Mouse (Mus musculus) limb, embryonic 11.5 days (tissue): ENCODE data around the gene Acp7. TPM values are rescaled to one million over a fixed set of nuclear protein-coding genes. Genes with fewer than 3 reads are reported as not detected.
"Not testable (repeated sequence)": the region's sequence is repeated elsewhere in the genome, so short reads cannot be mapped to it uniquely, and the experiment has no call there.

ENCODE experiments used
- ATAC-seq: fragments of 200-750 bp; cut with Nextera tagmentation; 2 replicates; pipeline ENCODE4 v1.8.0; 2017; ENCODE audit warnings: low read depth; ENCODE audit not compliant: insufficient number of reproducible peaks, low FRiP score, low TSS enrichment
- DNase-seq: peaks from one replicate; pipeline ENCODE4 v3.0.0-alpha.2; 2015; ENCODE audit warnings: low spot score
- H3K27ac ChIP-seq: fragments of 300-500 bp; sonication (generic); replicated peaks from 2 replicates; pipeline ENCODE4 v1.5.1; 2014; ENCODE audit warnings: low read depth, mild to moderate bottlenecking, low read length
- H3K27me3 ChIP-seq: fragments of 300-500 bp; sonication (generic); 2 replicates; pipeline ENCODE4 v1.6.1; 2014; ENCODE audit warnings: mild to moderate bottlenecking, low read length, mixed read lengths; ENCODE audit not compliant: control insufficient read depth, insufficient read depth
- H3K36me3 ChIP-seq: fragments of 300-500 bp; sonication (generic); 2 replicates; pipeline ENCODE4 v1.6.1; 2014; ENCODE audit warnings: mild to moderate bottlenecking, low read length, moderate library complexity, mixed read lengths; ENCODE audit not compliant: control insufficient read depth, insufficient read depth
- H3K4me1 ChIP-seq: fragments of 300-500 bp; sonication (generic); 2 replicates; pipeline ENCODE4 v1.6.1; 2014; ENCODE audit warnings: low read length, mixed read lengths; ENCODE audit not compliant: control insufficient read depth, insufficient read depth
- H3K4me2 ChIP-seq: fragments of 300-500 bp; sonication (generic); 2 replicates; pipeline ENCODE4 v1.6.1; 2014; ENCODE audit warnings: low read depth, mild to moderate bottlenecking, moderate library complexity; ENCODE audit not compliant: severe bottlenecking
- H3K4me3 ChIP-seq: fragments of 300-500 bp; sonication (generic); 2 replicates; pipeline ENCODE4 v1.5.1; 2014; ENCODE audit warnings: low read depth, low read length
- H3K9ac ChIP-seq: fragments of 300-500 bp; sonication (generic); 2 replicates; pipeline ENCODE4 v1.6.1; 2014; ENCODE audit warnings: mild to moderate bottlenecking, low read length
- H3K9me3 ChIP-seq: fragments of 300-500 bp; sonication (generic); 2 replicates; pipeline ENCODE4 v1.6.1; 2016; ENCODE audit warnings: low read length; ENCODE audit not compliant: control insufficient read depth
- WGBS: fragments of 180-500 bp; shearing (Covaris S2); extraction: QIAGEN DNeasy Blood & Tissue Kit; methylation state at CpG from one replicate; pipeline ENCODE4 v1.1.7; 2014; 5-methylcytosine and 5-hydroxymethylcytosine counted together
- polyA plus RNA-seq: library from polyadenylated mRNA; unstranded; fragments of >200 nt; fragmentation: Nextera tagmentation; extraction: Ambion mirVana; gene quantifications from 2 replicates; pipeline ENCODE4 v1.2.1, GENCODE M21; 2014

Gene Acp7
- polyA plus RNA-seq: not detected in 2 replicates

GRCm38 (mm10) chr7:28631073-28631472 is at the start of gene Acp7:
Gene Acp7 (minus strand): TSS chr7:28631332.
- H3K4me2 ChIP-seq: peak within 1 kb of the TSS; percentile 3
- WGBS: 30% methylated on average over 10 of the region's 10 CpGs
- no peaks in the 10 kb centered on the region for H3K9me3 ChIP-seq
- DNase-seq (no peak), ATAC-seq (no peak)
- H3K4me1 ChIP-seq: 0 out of 2 replicates have a peak, but pooled peaks cover 3% of the 10 kb centered on the region
- no peak within 1 kb of the TSS for H3K9ac ChIP-seq
- no peak within 1 kb of the TSS for H3K27ac ChIP-seq
- no peak within 1 kb of the TSS; the same call in 1 of the 2 replicates for H3K4me3 ChIP-seq
- no peaks in the 10 kb centered on the region for H3K36me3 ChIP-seq
- H3K27me3 ChIP-seq: peaks cover 33% of the 10 kb centered on the region

DNA sequence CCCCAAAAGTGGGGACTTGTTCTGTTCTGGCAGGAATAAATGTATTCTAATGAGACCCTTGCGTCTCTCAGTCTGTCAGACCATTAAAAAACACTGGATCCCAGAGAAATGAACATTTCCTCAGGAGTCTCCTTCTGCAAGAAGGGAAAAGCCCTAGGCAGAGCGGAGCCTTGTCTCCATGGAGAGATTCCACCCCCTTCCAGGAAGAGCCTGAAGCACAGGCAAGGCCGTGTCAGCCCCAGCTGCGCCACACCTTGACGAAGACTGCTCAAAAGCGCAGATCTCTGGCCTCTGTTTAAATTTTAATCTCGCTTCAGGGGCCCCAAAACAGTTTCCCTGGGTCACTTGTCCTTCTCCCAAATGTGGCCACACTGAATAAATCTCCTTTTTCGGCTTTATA is 46.5 kb upstream of the Acp7 start:
- no peak for ATAC-seq
- 91% methylated on average over 8 of the region's 8 CpGs for WGBS

DNA sequence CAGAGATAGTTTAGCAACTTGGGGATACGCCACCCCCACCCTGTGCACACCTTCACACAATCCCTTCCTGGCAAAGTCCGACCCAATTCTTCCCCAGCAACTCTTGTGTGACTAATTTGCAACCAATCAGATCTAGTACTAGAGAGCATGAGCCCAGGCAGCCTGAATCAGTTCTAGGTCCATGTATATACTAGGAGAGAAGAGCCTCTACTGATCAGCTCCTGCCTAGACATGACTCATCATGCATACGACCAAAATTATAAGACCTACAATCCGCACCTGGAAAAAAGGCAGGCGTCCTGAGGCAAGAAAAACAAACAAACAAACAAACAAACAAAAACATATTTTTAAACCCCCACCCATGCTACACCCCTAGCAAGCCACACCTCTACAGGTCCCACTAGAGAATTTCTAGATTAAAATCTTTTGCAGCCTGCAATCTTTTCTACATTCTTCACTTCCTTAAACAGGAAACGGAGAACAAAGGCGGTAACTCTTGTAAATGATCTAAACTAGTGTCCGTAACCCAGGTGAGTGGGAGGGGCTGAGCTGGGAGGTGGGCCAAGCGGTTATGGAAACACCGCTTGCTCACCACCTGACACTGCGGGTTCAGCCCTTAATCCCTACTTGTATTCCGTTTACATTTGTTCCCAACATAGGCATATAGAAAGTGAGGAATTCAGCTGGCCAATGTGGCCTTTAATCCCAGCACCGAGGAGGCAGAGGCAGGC is 45.8 kb upstream of the Acp7 start:
- ATAC-seq: no peak
- no peak overlapping the region for H3K27ac ChIP-seq

More for the DNA sequence above, 46.5 kb upstream of the Acp7 start:
- Histone ChIP-seq H3K27ac (no peak overlapping the region), H3K4me3 (no peak overlapping the region), H3K4me2 (no peak overlapping the region), H3K9me3 (no peaks in the 10 kb centered on the region), H3K27me3 (no peaks in the 10 kb centered on the region), H3K36me3 (no peaks in the 10 kb centered on the region), H3K4me1 (no peaks in the 10 kb centered on the region), H3K9ac (no peak overlapping the region)
- no peak for DNase-seq

GRCm38 (mm10) chr7:28675746-28676145 is 44.6 kb upstream of the Acp7 start:
- Histone ChIP-seq H3K4me1 (no peaks in the 10 kb centered on the region), H3K27ac (no peak overlapping the region), H3K4me2 (no peak overlapping the region), H3K27me3 (no peaks in the 10 kb centered on the region), H3K4me3 (no peak overlapping the region), H3K36me3 (no peaks in the 10 kb centered on the region), H3K9me3 (no peaks in the 10 kb centered on the region), H3K9ac (no peak overlapping the region)
- DNase-seq (peak; percentile 29), ATAC-seq (no peak)
- WGBS: 38% methylated on average over 11 of the region's 11 CpGs

More for the DNA sequence above, 45.8 kb upstream of the Acp7 start:
- H3K27me3 ChIP-seq: no peaks in the 10 kb centered on the region
- no peaks in the 10 kb centered on the region for H3K4me1 ChIP-seq
- WGBS: 84% methylated on average over 13 of the region's 13 CpGs
- no peak for DNase-seq
- no peak overlapping the region for H3K4me3 ChIP-seq
- no peak overlapping the region for H3K4me2 ChIP-seq
- no peaks in the 10 kb centered on the region for H3K36me3 ChIP-seq
- H3K9me3 ChIP-seq: no peaks in the 10 kb centered on the region
- no peak overlapping the region for H3K9ac ChIP-seq

GRCm38 (mm10) chr7:28674994-28675393 is 43.9 kb upstream of the Acp7 start:
- Histone ChIP-seq H3K4me1 (no peaks in the 10 kb centered on the region), H3K4me3 (no peak overlapping the region), H3K4me2 (no peak overlapping the region), H3K9me3 (no peaks in the 10 kb centered on the region), H3K9ac (no peak overlapping the region), H3K36me3 (no peaks in the 10 kb centered on the region), H3K27ac (no peak overlapping the region), H3K27me3 (no peaks in the 10 kb centered on the region)
- ATAC-seq (no peak), DNase-seq (no peak)
- 70% methylated on average over 9 of the region's 9 CpGs for WGBS

DNA sequence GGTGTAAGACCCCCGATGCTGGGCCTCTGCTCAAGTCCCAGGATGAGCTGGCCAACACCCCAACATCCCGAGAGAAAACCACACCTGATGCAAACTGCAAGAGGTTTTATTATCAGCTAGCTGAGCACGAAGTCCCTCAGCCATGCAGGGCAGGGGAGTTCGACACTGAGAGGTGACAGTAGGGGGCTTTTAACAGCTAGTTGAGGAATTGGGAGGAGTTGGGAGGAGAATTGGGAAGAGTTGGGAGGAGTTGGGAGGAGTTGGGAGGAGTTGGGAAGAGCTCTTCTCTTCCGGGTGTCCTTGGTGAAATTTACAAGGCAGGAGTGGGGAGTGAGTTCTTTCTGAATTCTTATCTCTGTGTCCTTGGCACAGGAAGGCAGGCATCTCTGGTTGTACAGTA is 41.7 kb upstream of the Acp7 start:
- not testable (repeated sequence) for H3K27ac ChIP-seq, H3K4me1 ChIP-seq, H3K36me3 ChIP-seq, H3K4me3 ChIP-seq, H3K9me3 ChIP-seq, ATAC-seq, H3K4me2 ChIP-seq, H3K9ac ChIP-seq, DNase-seq, H3K27me3 ChIP-seq
- 68% methylated on average over 5 of the region's 5 CpGs for WGBS

DNA sequence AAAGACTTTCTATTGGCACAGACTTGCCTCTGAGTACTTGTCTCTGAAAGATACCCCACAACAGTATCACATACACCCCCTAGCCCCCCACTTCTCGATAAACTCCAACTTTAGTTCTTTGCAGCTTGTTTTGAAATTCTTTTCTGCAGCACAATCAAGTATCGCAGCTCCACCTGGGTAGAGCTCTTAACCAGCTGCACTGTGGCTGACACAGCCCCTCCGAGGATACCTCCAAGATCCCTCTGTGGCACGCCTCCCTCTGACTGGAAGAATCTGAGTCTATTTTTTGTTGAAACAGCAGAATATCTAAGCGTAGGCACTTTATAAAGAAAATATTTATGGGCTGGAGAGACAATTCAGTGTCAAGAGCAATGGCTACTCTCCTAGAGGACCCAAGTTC is 41.1 kb upstream of the Acp7 start:
- Histone ChIP-seq H3K4me3 (no peak overlapping the region), H3K27ac (no peak overlapping the region), H3K4me1 (no peaks in the 10 kb centered on the region), H3K9me3 (no peaks in the 10 kb centered on the region), H3K4me2 (no peak overlapping the region), H3K27me3 (no peaks in the 10 kb centered on the region), H3K9ac (no peak overlapping the region), H3K36me3 (no peaks in the 10 kb centered on the region)
- no peak for DNase-seq
- ATAC-seq: no peak
- WGBS: 83% methylated on average over 5 of the region's 5 CpGs

- Histone ChIP-seq H3K36me3 (no peaks in the 10 kb centered on the region), H3K27ac (no peak overlapping the region), H3K9ac (no peak overlapping the region), H3K4me2 (no peak overlapping the region), H3K4me3 (no peak overlapping the region), H3K27me3 (no peaks in the 10 kb centered on the region), H3K4me1 (no peaks in the 10 kb centered on the region), H3K9me3 (no peaks in the 10 kb centered on the region)
- WGBS: 59% methylated on average over 4 of the region's 4 CpGs
- no peak for ATAC-seq
- DNase-seq: no peak
These were observed 40.0 kb upstream of the Acp7 start for GRCm38 (mm10) chr7:28671172-28671571.
